Mouse (Mus musculus) stomach, postnatal 0 days (tissue): ENCODE data around the gene Pnrc2. TPM values are rescaled to one million over a fixed set of nuclear protein-coding genes. Genes with fewer than 3 reads are reported as not detected.
A peak's percentile ranks its signal among the peaks of the same experiment; 100 is the strongest.

Source experiments
- ATAC-seq: fragments of 200-750 bp; cut with Nextera tagmentation; 2 replicates; pipeline ENCODE4 v1.8.0; 2017; ENCODE audit not compliant: low FRiP score, low TSS enrichment
- DNase-seq: peaks from one replicate; pipeline ENCODE4 v3.0.0-alpha.2; 2016; ENCODE audit warnings: low spot score
- H3K27ac ChIP-seq: fragments of 300-500 bp; sonication (generic); replicated peaks from 2 replicates; pipeline ENCODE4 v1.5.1; 2014; ENCODE audit warnings: mild to moderate bottlenecking, control low read depth
- H3K27me3 ChIP-seq: fragments of 300-500 bp; sonication (generic); 2 replicates; pipeline ENCODE4 v1.6.1; 2014; ENCODE audit warnings: low read length; ENCODE audit not compliant: control insufficient read depth, insufficient read depth
- H3K36me3 ChIP-seq: fragments of 300-500 bp; sonication (generic); 2 replicates; pipeline ENCODE4 v1.6.1; 2014; ENCODE audit warnings: low read length, mixed read lengths; ENCODE audit not compliant: control insufficient read depth, insufficient read depth
- H3K4me1 ChIP-seq: fragments of 300-500 bp; sonication (generic); replicated peaks from 2 replicates; pipeline ENCODE4 v1.6.1; 2014; ENCODE audit warnings: antibody characterized with exemption; ENCODE audit not compliant: control insufficient read depth, insufficient read depth
- H3K4me2 ChIP-seq: fragments of 300-500 bp; sonication (generic); replicated peaks from 2 replicates; pipeline ENCODE4 v1.6.1; 2014; ENCODE audit warnings: low read depth, mild to moderate bottlenecking, control low read depth, moderate library complexity
- H3K4me3 ChIP-seq: fragments of 300-500 bp; sonication (generic); 2 replicates; pipeline ENCODE4 v1.5.1; 2014; ENCODE audit warnings: low read depth, low read length, control low read depth
- H3K9ac ChIP-seq: fragments of 300-500 bp; sonication (generic); 2 replicates; pipeline ENCODE4 v1.6.1; 2014; ENCODE audit warnings: mild to moderate bottlenecking, low read length, control low read depth, mixed read lengths
- H3K9me3 ChIP-seq: fragments of 300-500 bp; sonication (generic); 2 replicates; pipeline ENCODE4 v1.6.1; 2016; ENCODE audit warnings: low read length; ENCODE audit not compliant: control insufficient read depth
- CTCF ChIP-seq: IDR thresholded peaks from 2 replicates; pipeline ENCODE4 v1.5.1; 2016; ENCODE audit warnings: antibody characterized with exemption, low read depth, mild to moderate bottlenecking, moderate library complexity
- EP300 ChIP-seq: optimal IDR thresholded peaks from 2 replicates; pipeline ENCODE3; 2016; ENCODE audit warnings: antibody characterized with exemption
- WGBS: fragments of 180-500 bp; shearing (Covaris S2); extraction: QIAGEN DNeasy Blood & Tissue Kit; methylation state at CpG from one replicate; pipeline ENCODE4 v1.1.7; 2014; 5-methylcytosine and 5-hydroxymethylcytosine counted together
- polyA plus RNA-seq: library from polyadenylated mRNA; unstranded; fragments of >200 nt; fragmentation: Nextera tagmentation; extraction: Ambion mirVana; gene quantifications from 2 replicates; pipeline ENCODE4 v1.2.1, GENCODE M21; 2015

The Pnrc2 gene
- polyA plus RNA-seq, 1 experiment from 2014 or later: 101 TPM

DNA sequence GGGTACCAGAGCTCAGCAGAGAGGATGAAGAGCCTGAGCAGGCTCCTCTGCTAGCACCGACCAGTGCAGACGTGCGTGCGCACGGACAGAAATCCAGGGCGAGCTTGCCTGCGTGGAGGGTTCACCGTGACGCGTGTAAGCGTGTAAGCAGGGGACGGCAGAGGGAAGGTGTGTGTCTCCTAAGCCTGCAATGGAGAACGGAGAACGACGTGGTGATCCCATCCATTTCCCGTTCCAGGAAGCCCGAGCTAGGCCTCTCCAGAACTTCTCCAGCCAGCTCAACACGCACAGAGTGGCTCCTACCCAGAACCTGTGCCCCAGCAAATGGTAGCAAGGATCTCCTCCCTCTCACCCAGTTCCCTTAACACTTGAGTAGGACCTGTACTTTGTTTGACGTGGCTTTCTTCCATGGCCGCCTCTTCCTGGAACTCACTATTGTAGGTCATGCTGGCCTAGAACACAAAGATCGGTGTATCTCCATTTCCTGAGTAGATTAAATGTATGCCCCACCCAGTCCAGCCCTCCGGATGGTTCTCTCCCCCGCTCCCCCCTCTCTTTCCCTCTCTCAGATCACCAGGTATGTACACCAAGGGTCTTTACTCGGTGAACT, 14.9 kb upstream of the Pnrc2 start:
- peak; percentile 70 for ATAC-seq
- TF ChIP-seq EP300 (no peak), CTCF (no peak)
- Histone ChIP-seq H3K36me3 (no peaks in the 10 kb centered on the region), H3K4me2 (no peak overlapping the region), H3K4me1 (no peaks in the 10 kb centered on the region), H3K27ac (peak overlapping the region; percentile 56), H3K9ac (no peak overlapping the region), H3K4me3 (no peak overlapping the region), H3K9me3 (no peaks in the 10 kb centered on the region), H3K27me3 (no peaks in the 10 kb centered on the region)
- DNase-seq: peak; percentile 54
- WGBS: 85% methylated on average over 24 of the region's 24 CpGs

DNA sequence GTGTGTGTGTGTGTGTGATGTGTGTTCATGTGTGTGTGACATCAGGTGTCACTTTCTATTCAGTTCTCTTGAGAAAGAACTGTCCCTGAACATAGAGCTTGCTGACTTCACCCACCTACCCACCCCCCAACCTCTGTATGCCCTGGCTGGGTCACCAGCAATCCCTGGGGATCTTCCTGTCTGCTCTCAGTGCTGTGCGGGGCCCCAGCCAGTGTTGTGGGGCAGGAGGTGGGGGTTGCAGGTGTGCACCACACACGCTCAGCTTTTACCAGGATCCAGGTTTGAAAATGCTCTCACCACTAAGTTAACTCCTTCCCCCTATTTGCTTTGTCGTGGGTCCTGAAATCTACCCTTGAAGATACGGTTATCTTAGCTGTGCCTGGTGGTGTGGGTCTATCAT, 12.5 kb upstream of the Pnrc2 start:
- no peak overlapping the region for H3K4me2 ChIP-seq
- DNase-seq: no peak
- H3K27me3 ChIP-seq: no peaks in the 10 kb centered on the region
- H3K27ac ChIP-seq: no peak overlapping the region
- no peaks in the 10 kb centered on the region for H3K36me3 ChIP-seq
- no peak overlapping the region for H3K9ac ChIP-seq
- no peak overlapping the region for H3K4me3 ChIP-seq
- TF ChIP-seq CTCF (no peak), EP300 (no peak)
- ATAC-seq: no peak
- no peaks in the 10 kb centered on the region for H3K4me1 ChIP-seq
- 80% methylated on average over 4 of the region's 4 CpGs for WGBS
- H3K9me3 ChIP-seq: no peaks in the 10 kb centered on the region

DNA sequence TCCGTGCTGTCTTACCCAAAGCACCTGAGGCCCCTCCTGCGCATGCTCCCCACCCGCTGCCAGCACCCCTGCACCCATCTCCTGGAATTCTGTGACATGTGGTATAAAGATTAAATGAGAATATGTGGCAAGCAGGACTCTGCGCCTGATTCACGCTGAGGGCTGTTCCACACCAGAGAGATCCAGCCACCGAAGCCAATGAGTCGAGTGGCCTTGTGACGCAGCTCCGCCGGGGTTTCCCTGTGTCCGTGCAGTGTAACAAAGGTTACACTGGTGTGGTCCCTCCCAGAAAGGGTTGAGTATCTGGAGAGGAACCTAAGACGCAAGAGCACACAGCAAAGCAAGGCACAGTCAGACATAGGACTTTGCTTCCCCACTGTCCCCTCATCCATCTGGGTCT, 12.0 kb upstream of the Pnrc2 start:
- H3K4me1 ChIP-seq: no peaks in the 10 kb centered on the region
- no peak overlapping the region for H3K4me3 ChIP-seq
- ATAC-seq: peak; percentile 66
- H3K27ac ChIP-seq: no peak overlapping the region
- WGBS: 87% methylated on average over 12 of the region's 12 CpGs
- no peak overlapping the region for H3K9ac ChIP-seq
- H3K9me3 ChIP-seq: no peaks in the 10 kb centered on the region
- no peak for TF ChIP-seq EP300
- no peak for TF ChIP-seq CTCF
- H3K4me2 ChIP-seq: no peak overlapping the region
- no peaks in the 10 kb centered on the region for H3K36me3 ChIP-seq
- H3K27me3 ChIP-seq: no peaks in the 10 kb centered on the region
- DNase-seq: no peak

DNA sequence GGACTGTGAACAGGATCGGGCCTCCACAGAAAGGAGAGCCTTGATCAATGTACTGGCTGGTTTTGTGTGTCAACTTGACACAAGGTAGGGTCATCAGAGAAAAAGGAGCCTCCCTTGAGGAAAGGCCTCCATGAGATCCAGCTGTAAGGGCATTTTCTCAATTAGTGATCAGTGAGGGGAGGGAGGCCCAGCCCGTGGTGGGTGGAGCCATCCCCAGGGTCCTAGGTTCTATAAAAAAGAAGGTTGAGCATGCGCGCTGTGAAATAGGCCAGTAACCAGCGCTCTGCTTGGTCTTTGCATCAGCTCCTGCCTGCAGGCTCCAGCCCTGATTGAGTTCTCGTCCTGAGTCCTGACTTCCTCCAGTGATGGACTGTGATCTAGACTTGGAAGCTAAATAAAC, 10.9 kb upstream of the Pnrc2 start:
- Histone ChIP-seq H3K4me3 (no peak overlapping the region), H3K4me2 (no peak overlapping the region), H3K9ac (no peak overlapping the region), H3K4me1 (no peaks in the 10 kb centered on the region), H3K27me3 (no peaks in the 10 kb centered on the region), H3K36me3 (no peaks in the 10 kb centered on the region), H3K27ac (no peak overlapping the region), H3K9me3 (no peaks in the 10 kb centered on the region)
- DNase-seq (no peak), ATAC-seq (no peak)
- 74% methylated on average over 6 of the region's 6 CpGs for WGBS
- TF ChIP-seq EP300 (no peak), CTCF (no peak)

DNA sequence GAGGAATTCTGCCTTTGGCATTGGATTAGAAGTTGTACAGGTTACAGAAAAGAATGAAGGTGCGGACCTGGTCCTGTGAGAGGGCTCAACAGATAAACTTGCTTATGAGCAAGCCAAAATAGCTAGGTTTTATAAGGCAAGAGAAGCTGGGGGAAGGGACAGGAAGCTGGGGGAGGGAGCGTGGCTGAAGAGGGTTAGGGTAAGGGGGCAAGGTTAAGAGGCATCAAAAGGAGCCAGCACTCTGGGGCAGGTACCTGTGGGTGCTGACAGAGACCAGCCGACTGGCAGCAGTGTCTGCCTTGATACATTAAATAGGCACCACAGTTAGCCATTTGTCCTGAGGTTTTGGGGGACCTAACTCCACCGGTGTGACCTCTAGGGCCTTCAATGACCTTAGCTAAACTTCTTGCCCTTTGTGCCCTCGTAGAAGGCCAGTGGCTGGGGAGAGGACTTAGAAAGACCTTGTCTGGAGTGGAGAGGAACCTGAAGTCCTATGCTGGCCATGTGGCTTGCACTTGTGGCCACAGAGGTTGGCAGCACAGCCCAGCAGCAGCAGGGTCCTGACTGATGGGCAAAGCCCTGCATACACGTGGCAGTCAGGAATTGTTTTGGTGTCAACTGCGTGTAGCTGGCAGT, 10.3 kb upstream of the Pnrc2 start:
- Histone ChIP-seq H3K27me3 (no peaks in the 10 kb centered on the region), H3K4me1 (no peaks in the 10 kb centered on the region), H3K9me3 (no peaks in the 10 kb centered on the region), H3K36me3 (no peaks in the 10 kb centered on the region), H3K9ac (no peak overlapping the region), H3K27ac (no peak overlapping the region), H3K4me3 (no peak overlapping the region), H3K4me2 (no peak overlapping the region)
- WGBS: 63% methylated on average over 7 of the region's 7 CpGs
- DNase-seq (no peak), ATAC-seq (no peak)
- TF ChIP-seq EP300: no peak
- TF ChIP-seq CTCF: no peak

DNA sequence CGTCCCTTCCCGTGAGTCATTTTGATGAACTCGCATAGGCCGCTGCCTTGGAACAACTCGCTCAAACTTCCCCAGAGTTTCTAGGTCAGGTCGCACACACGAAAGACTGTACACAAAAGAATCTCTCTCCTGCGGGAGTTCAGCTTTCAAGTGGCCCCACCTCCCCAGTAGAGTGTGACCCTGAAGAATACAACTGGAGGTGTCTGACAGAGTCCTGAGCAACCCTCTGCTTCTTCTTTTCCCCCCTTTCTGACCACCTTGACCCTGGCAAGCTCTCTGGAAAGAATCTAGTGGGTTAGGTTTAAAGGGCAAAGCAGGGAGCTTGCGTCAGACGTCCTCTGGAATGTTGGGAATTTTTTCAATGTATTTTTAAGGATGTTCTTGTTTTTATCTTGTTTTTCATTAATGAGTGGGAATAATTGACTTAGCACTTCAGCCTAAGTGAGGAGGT, 9.8 kb upstream of the Pnrc2 start:
- DNase-seq: no peak
- TF ChIP-seq EP300 (no peak), CTCF (no peak)
- no peaks in the 10 kb centered on the region for H3K9me3 ChIP-seq
- 22% methylated on average over 10 of the region's 10 CpGs for WGBS
- H3K36me3 ChIP-seq: no peaks in the 10 kb centered on the region
- H3K4me3 ChIP-seq: no peak overlapping the region
- H3K4me1 ChIP-seq: no peaks in the 10 kb centered on the region
- no peak overlapping the region for H3K27ac ChIP-seq
- ATAC-seq: no peak
- H3K4me2 ChIP-seq: no peak overlapping the region
- no peaks in the 10 kb centered on the region for H3K27me3 ChIP-seq
- no peak overlapping the region for H3K9ac ChIP-seq
